Mouse (Mus musculus) lung, postnatal 0 days (tissue): ENCODE data around the gene Hibadh.

Source experiments
- CTCF ChIP-seq: IDR thresholded peaks from 2 replicates; pipeline ENCODE4 v1.5.1; 2016; ENCODE audit warnings: antibody characterized with exemption, mild to moderate bottlenecking
- EP300 ChIP-seq: IDR thresholded peaks from 2 replicates; pipeline ENCODE4 v1.6.1; 2016; ENCODE audit warnings: antibody characterized with exemption, mild to moderate bottlenecking, control low read depth

- TF ChIP-seq CTCF (no peak), EP300 (no peak)
Observed at GRCm38 (mm10) chr6:52623741-52624140, 16.4 kb downstream of the Hibadh start.
